ENCODE assay signal across 19 mouse cellular contexts in the genomic region with DNA sequence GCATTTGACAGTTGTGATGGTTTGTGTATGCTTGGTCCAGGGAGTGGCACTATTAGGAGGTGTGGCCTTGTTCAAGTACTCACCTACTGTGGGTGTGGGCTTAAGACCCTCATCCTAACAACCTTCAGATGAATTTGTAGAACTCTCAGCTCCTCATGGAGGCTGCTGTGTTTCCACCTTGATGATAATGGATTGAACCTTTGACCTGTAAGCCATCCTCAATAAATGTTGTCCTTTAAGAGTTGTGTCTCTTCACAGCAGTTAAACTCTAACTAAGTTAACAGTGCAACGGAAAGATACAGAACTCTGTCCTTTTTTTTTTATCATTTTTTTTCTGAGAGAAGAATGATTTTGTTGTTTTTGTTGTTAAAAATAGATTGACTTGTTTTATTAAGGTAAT. TPM values are rescaled to one million over a fixed set of nuclear protein-coding genes. Genes with fewer than 3 reads are reported as not detected.
"Had no signal": no experiment of that assay in that cellular context is flagged by ENCODE, and none has a peak within 500 bp of the region (broad histone marks: within the 10 kb centered on the region; RNA-seq: fewer than 3 reads in every experiment).

No protein-coding gene starts in this region.

- H3K4me3 ChIP-seq: midbrain, embryonic 10.5 days; midbrain, embryonic 13.5 days; midbrain, embryonic 15.5 days; myocyte; neural tube, embryonic 13.5 days; neural tube, embryonic 15.5 days had no signal

- H3K4me1 ChIP-seq: midbrain, embryonic 13.5 days; midbrain, embryonic 15.5 days; neural tube, embryonic 13.5 days; neural tube, embryonic 15.5 days had no signal

- H3K27me3 ChIP-seq: midbrain, embryonic 13.5 days; midbrain, embryonic 15.5 days; neural tube, embryonic 13.5 days; neural tube, embryonic 15.5 days had no signal

- H3K9ac ChIP-seq: lung, embryonic 14.5 days; midbrain, embryonic 13.5 days; midbrain, embryonic 15.5 days; neural tube, embryonic 13.5 days; neural tube, embryonic 15.5 days had no signal

- DNase-seq: lung, adult 18-20 months; lung, embryonic 14.5 days; lung, postnatal 10 days; lung, postnatal 4 days; retina, postnatal 1 day; right cerebral cortex, adult 18-20 months; right cerebral cortex, postnatal 25 days; right cerebral cortex, postnatal 4 days; spleen, adult 18-20 months; thymus, adult 18-20 months; thymus, postnatal 14 days; thymus, postnatal 36 days had no signal

- H3K9me3 ChIP-seq: midbrain, embryonic 10.5 days; midbrain, embryonic 13.5 days; midbrain, embryonic 15.5 days; neural tube, embryonic 13.5 days; neural tube, embryonic 15.5 days had no signal

- ATAC-seq: midbrain, embryonic 13.5 days; midbrain, embryonic 15.5 days had no signal

- H3K36me3 ChIP-seq: midbrain, embryonic 10.5 days; midbrain, embryonic 13.5 days; midbrain, embryonic 15.5 days; neural tube, embryonic 13.5 days; neural tube, embryonic 15.5 days had no signal

- H3K4me2 ChIP-seq: lung, embryonic 14.5 days; midbrain, embryonic 13.5 days; midbrain, embryonic 15.5 days; neural tube, embryonic 13.5 days; neural tube, embryonic 15.5 days had no signal

- H3K27ac ChIP-seq: midbrain, embryonic 10.5 days; midbrain, embryonic 13.5 days; midbrain, embryonic 15.5 days; neural tube, embryonic 13.5 days; neural tube, embryonic 15.5 days had no signal

RNA-seq across cellular contexts. Expression of a gene that starts 23.8 kb away (rescaled TPM):
- total RNA-seq: megakaryocyte-erythroid progenitor cell, adult 5-6 weeks had no signal
